Mouse (Mus musculus) 3134 (cell line): ENCODE measurements around the gene Gm17455.

Source experiments
- DNase-seq: peaks from one replicate; pipeline ENCODE4 v3.0.0-alpha.2; 2011; ENCODE audit warnings: low spot score; ENCODE audit not compliant: insufficient read length; ENCODE audit errors: extremely low read depth

Gene Gm17455

DNA sequence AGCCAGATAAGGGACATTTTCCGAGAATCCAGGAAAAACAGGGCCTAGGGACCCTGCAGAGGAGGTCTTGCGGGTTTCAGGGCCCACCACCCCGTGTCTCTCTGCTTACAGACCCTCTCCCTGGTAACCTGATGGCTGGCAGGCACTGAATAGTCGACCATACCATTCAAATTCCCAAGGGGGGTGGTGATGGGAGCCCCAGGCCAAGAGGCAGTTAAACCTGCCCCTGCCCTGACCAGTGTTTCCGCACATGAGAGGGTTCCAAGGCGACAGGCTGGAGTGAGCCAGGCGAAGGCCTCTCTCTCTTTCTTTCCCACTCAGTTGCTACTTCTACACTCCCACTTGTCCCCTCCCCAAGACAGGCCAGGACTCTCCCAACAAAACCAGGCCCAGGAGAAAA is at the start of gene Gm17455:
Gm17455 (plus strand) TSS at position 278 of the 400 bp plus-strand sequence.
- no peak for DNase-seq

DNA sequence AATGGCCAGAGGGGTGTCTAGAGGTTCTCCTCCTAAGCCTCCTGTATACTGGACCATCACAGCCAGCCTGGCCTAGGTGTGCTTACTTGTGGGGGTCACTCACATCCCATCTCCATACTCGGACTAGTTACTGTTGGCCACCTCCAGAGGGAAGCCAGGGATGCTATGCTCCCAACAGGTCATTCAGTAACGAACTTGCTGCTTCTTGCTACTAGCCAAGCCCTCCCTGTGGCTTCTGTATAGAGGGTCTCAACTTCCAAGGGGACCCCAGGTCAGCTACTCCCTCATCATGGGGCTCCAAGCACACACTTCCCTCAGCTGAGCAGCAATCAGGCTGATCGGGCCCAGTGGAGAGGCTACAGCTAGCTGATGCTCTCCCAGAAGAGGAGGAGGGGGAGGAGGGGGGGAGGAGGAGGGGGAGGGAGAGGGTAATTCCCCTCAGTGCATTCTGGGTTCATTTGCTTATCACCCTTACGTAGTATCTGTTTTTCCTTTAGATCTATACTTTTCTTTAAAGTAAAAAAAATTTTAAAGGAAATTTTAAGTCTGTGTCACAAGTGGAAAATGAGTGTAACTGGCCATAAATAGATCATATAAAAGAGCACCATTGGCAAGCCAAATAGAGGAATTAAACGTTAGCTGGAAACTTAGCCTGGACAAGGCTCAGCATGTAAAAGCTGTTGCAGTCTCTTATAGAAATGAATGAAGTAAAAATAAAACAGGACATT is 49.3 kb upstream of the Gm17455 start:
- DNase-seq, result no peak

DNA sequence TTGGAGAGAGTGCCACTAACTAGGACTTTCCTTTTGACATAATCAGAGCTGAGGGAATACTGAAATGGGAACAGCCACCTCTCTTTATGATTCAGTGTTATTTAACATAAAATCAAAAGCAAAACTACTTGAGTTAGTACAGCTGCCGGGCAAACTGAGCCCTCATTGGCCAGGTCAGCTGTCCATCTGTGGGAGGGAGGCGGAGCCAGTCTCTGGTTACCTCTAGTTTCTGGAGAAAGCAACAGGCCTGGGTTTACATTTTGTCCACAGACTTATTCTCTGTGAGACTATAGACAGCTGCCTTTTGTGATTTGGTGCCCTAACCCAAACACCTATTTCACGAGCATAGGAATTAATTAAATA is 48.7 kb upstream of the Gm17455 start:
- DNase-seq, result peak; percentile 78

DNA sequence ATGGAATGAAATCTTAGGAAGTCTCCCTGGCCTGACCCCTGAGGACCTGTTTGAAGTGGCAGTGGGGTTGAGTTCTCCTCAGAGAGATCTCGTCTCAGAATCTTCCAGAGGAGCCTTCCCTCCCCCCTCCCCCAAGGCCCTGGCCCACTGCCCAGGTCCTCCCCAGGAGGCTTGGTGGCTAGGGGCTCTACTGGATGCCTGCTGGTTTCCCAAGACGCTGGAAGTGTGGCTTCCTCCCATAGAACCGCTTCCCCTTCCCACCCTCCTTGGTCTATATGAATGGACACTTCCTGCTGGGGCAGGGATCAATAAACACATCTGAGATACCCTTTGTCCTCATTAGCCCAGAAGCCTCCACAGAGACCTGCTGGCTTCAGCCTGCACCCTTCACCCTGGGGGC is 48.3 kb upstream of the Gm17455 start:
- DNase-seq, result peak; percentile 42

DNA sequence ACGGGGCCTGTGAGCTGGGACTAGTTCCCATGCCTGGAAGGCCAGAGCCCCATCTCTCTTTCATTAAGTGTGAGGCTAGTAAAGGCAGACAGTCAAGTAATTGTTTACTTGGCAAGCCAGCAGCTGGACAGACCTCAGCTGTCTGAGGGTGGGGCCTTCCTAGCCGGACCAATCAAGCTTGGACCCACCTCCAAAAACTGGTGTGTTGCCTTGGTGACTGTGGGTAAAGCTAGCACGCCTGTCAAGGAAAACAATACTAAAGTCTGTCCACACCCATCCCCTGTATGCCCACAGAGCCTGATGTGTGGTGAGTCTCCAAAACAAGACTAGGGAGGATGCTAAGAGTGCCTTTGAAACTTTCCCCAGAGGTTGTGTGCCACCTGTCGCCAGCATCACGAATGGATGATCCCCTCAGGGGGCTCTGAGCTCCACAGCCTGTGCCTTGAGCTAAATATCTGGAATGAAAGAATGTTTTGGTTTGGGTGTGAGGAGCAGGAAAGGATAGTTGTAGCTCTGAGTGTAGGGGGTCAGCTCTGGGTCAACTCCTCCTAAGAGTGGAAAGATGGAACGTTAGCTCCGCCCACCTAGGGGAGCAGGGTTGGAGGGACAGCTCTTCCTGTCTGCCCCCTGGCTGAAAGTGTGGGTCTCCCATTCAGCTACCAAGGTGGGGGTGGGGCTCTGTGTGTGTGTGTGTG is 47.6 kb upstream of the Gm17455 start:
- peak; percentile 65 for DNase-seq

DNA sequence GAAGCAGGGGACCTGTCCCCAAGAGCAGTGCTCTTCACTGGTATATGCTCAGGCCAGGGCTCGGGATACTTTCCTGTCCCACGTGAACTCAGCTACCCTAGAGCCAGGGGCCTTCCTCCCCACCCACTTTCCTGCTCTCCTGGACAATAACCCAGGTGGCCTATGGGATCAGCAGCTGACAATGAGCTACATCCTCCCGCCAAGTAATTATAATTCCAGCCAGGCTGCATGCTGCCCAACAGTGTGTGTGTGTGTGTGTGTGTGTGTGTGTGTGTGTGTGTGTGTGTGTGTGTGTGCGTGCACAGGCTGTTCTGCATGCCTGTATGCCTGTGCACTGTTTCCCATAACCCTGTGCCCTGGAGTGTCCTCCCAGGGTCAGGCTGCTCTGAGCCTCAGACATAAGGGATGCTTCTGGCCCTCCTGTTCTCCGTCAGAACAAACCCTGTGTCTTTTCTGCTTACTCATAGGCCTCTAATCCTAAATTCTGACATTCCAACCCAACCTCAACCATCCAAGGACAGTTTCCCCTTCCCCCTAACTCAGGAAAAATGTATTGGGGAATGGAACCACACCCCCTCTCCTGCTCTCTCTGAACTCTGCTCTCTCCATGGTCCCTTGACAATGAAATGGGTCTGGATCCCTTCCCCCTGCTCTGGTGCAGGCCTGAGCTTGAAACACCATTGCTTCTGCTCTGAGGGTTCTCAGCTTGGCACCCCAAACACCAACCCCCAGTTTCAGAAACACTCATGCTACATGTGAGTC is 46.1 kb upstream of the Gm17455 start:
- DNase-seq, result no peak

DNA sequence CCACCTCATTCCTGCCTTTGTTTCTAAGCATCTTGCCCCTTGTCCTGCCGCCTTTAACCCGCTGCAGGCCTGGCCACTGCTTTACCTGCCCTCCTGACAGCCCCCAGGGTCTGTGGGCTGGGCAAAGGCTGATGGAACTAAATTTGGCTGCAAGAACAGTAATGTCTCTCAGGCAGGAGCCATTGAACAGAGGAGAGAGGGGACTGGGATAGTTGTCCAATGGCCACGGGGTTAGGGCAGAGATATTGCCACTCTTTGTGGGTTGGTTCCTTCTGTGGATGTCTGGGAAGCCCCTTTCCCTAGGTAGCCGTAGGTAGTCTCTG is 45.6 kb upstream of the Gm17455 start:
- no peak for DNase-seq

DNA sequence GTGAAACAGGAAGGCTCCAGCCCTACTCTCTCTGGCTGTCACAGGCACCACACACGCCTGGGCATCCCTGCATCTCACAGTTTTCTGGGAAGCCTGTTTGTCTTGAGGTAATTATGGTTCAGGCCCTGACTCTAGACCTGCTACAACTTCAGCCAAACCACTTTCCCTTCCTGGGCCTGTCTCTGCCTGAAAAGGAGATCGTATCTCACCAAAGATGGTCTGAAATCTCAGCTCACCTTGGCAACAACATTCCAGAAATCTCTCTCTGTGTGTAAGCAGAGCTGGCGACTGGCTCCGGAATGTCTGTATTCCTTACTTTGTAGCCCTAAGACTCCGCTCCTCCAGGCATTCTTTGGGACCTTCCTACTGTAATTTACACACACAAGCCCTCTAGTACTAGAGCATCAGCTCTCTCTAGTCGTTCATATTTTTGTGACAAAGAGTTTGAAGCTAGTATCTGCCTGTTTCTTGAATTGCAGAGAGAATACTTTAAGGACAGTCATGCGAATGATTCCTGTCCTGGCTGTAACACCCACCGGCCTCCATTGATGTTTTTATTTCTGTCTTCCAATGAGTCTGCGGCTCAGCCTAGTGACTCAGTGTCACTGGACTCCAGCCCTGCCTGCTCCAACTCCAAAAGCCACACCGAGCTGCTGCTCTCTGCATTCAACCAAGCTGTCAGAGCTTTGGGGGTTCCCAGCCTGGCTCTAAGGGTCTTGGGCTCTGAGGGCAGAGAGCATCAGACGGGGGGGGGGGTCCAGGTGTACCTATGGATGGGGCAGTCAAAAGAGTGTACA is 44.4 kb upstream of the Gm17455 start:
- DNase-seq, result peak; percentile 83

DNA sequence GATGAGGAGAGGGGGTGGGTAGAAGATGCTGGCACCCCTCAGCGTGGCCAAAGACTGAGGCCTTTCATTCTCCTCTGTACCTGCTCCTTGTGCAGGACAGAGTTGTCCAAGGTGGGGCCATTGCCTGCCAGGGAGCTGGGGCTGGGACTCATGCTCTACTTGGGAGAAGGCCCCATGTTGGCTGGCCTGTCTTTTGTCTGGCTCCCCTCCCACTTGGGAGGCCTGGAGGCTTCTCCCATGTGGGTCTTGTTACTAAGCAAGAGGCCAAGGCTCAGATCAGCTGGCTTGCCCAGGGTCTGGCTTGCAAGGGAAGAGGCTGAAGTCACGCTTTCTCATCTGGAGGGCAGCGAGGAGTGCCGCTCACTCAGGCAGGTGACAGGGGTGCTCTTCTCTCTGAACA is 42.1 kb upstream of the Gm17455 start:
- DNase-seq, result no peak

DNA sequence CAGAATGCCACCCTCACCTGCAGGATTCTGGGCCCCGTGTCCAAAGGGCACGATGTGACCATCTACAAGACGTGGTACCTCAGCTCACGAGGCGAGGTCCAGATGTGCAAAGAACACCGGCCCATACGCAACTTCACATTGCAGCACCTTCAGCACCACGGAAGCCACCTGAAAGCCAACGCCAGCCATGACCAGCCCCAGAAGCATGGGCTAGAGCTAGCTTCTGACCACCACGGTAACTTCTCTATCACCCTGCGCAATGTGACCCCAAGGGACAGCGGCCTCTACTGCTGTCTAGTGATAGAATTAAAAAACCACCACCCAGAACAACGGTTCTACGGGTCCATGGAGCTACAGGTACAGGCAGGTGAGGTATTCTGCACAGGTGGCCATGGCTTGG is 41.6 kb upstream of the Gm17455 start:
- DNase-seq, result no peak

DNA sequence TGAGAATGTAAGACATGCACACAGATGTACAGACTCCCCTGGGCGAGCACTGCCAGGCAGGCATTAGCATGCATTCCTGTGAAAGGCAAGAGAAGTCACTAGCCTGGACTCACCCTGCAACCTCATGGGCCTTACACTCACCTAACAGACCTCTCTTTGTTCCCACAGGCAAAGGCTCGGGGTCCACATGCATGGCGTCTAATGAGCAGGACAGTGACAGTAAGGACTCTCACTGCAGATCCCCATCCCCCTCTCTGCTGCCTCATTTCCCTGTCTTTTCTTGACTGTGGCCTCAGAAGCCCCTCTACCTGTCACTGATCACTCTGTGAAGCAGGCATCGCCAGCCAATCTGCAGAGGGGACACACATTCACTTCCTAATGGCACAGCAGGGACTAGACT is 40.8 kb upstream of the Gm17455 start:
- no peak for DNase-seq

DNA sequence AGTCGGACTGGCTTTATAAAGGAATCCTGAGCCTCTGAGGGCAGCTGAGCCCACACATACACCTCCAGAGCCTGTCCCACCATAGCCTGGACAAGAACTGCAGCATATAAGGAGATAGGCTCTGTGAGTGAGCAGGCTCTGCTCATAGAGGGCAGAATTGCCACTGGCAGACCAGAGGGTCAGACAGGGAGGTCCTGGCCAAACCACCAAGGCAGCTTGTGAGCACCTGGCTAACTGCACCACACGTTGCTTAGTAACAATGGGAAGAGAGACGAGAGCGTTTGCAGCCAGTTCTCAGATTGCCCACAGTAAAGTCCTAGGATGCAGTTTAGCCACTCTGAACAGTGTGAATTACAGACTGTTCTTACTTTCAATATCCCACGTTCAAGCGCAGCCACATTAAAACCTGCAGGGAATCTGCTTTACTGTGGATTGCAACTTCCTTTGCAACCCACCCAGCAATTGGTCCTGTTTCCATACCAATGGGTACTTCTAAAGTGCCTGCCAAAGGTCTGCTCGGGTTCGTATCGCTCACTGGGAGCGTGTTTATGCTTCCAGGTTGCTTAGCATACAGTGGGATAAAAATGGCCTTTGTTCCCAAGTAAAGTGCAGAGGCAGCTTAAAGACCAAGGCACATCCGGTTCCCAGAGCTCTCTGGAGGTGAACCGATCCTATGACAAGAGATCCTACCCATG is 37.8 kb upstream of the Gm17455 start:
- DNase-seq, result no peak

DNA sequence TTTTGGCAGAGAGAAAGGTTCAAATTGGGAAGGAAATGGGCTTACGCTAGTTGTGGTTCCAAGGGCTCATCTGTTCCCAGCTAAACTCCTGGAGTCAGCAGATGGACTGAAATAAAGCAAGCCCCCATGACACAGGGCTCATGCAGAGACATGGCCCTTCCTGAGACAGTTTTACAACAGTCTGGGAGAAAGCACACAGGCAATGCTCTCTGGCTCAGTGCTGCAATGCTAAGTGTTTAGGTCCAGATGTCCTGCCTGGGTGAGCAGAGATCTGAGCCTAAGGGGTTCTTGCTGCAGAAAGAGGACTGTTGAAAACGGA is 37.3 kb upstream of the Gm17455 start:
- DNase-seq, result no peak

DNA sequence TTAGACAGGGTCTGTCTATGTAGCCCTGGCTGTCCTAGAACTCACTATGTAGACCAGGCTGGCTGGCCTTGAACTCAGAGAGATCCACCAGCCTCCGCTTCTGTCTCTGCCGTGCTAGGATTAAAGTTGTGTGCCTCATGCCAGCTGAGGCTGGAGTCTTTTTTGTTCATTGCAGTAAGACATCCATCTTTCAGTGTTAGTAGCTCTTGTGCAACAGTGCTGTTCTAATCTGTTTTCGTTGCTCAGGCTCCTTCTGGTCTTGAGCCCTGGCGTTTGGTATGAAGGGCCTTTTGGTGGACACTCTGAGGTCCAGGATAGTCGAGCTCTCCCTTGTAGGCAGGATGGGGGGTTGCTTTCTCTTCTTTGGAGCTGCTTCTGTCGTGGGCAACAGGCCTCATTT is 36.1 kb upstream of the Gm17455 start:
- DNase-seq, result no peak

DNA sequence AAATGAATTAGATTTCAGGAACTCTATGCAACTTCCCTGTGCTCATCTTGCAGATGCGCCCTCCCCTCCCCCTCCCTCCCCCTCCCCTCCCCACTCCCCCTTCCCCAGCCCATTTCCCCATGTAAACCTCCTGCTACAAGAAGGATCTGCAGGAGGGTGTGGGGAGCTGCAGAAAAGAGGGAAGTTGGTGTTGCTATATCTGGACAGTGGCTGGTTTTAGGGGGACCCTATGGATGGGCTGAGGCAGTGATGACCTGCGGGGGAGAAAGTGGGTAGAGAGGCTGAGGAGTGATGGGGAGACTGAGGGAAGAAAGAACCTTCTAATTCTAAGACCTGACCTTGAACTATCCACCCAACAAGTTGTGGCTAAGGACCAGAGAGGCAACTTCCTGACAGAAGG is 32.4 kb upstream of the Gm17455 start:
- DNase-seq, result no peak

DNA sequence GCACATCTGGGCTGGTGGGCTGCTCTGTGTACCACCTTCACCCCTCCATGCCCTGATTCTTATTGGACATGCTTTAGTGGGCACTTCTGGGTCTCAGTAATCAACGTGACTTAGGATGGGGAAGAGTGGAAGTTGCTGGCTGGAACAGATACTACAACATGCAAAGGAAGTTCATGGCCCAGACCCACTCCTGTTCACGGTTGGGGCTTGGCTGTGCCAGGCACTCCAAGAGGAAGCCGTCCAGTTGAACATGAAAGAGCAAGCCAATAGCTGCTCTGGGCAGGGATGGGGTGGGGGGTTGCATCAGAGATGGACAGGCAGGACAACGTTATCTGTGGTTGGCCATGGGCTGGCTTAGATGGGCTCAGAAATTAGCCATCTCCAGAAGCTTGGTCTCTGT is 31.6 kb upstream of the Gm17455 start:
- DNase-seq, result no peak

DNA sequence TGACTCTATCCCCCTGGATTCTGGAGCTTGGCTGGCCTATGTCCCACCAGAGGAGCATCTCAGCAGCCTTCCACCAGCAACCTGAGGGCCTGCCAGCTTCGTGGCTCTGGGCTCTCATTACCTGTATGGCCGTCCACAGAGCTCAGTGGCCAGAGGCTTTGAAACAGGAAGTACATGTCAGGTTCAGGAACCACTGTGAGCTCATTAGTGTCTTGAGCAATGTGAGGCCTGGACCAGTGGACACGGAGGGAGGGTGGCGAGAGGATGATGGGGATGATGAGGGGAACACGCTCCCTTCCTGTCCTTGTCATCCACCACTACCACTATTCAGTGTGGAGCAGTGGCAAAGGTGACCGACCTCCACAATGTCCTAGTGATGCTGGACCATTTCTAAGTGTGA is 30.1 kb upstream of the Gm17455 start:
- DNase-seq, result no peak

DNA sequence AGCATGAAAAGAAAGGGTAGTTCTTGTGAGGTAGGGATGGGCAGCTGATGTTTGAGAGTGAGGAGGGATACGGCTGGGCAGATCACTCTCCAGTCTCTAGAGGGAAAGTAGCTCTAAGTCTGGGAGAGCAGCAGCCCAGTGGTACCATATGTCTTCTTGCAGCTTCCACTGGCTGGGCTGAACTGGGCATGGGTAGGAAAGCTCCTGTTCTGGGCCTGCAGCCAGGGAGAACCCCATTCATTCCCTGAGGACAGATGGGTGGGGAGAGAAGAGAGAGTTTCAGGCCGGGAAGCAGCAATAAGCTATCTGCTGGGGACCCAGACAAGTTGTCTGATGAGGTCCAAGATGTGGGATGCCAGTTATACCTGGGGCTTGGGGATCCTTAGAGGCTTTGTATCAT is 29.4 kb upstream of the Gm17455 start:
- DNase-seq, result no peak

DNA sequence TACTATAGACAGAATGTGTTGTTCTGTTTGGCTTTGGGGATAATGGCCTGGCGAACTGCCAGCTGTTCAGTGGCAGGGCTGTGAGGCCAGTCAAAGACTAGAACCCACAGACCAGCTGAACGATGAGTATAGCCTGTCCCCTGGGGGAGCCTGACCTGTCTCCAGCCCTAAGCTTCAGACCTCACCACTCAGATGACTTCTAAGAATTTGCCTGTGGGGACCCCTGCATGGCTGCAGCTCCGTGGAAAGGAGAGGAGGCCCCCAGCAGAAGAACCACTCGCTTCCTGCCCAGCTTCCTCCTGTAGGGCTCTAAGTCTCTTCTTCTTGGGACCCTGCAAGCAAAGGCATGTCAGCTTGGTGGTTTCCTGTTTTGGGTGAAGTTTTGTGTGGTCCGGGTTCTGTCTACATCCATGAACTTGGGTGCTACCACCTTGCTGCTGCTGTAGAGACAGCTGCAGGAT is 28.9 kb upstream of the Gm17455 start:
- DNase-seq, result no peak

DNA sequence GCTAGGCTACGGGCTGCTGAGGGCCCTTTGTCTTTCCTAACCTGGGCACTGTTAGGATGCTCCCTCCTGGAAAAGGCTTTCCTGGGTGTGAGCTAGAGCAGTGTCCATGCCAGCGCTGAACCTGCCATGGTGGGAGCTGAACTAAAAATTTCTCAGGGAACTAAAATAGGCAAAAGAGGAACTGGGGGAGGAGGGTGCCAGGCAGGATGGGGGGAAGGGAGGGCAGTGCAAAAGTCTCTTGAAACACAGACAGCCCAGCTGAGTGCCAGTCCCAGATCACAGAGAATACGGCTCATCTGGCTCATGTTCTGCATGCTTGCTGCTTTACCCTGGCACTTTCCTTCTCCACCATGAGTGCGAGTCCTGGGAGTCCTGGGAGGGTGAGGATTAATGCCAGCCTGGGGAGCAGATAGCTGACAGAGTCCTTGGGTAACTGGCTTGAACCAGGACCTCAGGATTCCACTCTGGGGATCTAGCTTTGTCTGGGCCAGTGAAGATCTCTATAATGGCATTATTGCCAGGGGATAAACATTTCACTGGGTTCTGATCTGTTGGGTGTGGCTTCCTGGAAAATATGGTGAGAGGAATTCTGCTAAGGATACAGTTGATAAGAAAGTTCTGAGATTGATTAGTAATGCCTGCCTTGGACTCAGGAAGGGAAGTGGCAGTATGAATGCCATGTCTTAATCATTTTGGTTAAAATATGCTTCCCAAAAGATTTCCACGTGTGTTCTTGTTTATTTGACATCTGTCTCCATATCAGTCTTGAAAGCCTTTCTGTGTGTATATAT is 27.7 kb upstream of the Gm17455 start:
- no peak for DNase-seq
